Mouse (Mus musculus) CH12.LX (cell line): ENCODE results near the gene Hsd17b2. TPM values are rescaled to one million over a fixed set of nuclear protein-coding genes. Genes with fewer than 3 reads are reported as not detected.
A peak's percentile ranks its signal among the peaks of the same experiment; 100 is the strongest.

Experiments used
- DNase-seq: peaks from one replicate; pipeline ENCODE4 v3.0.0-alpha.2; 2013; ENCODE audit errors: extremely low read depth
- H3K27ac ChIP-seq: 2 replicates; pipeline ENCODE4 v1.5.1; 2012; ENCODE audit warnings: low read depth, mild to moderate bottlenecking, control low read depth, moderate library complexity; ENCODE audit not compliant: insufficient read depth
- H3K27me3 ChIP-seq: replicated peaks from 2 replicates; pipeline ENCODE3; 2012; ENCODE audit warnings: inconsistent platforms
- H3K36me3 ChIP-seq, 2 experiments: replicated peaks in 1 of 2; 2 replicates each; pipeline versions ENCODE3 to v1.6.1; 2012; ENCODE audit warnings: inconsistent platforms in 1 of 2, low read length in 1 of 2, mild to moderate bottlenecking in 1 of 2, mixed read lengths in 1 of 2, moderate library complexity in 1 of 2; ENCODE audit not compliant: control insufficient read depth in 1 of 2, insufficient read depth in 1 of 2
- H3K4me1 ChIP-seq, 2 experiments: 2 replicates each; pipeline ENCODE4 v1.6.1; 2012; ENCODE audit warnings: inconsistent platforms in 1 of 2, moderate library complexity in 1 of 2; ENCODE audit not compliant: insufficient read depth in 2 of 2, control insufficient read depth in 1 of 2
- H3K4me2 ChIP-seq: 2 replicates; pipeline ENCODE4 v1.6.1; 2012; ENCODE audit warnings: low read depth, mild to moderate bottlenecking, control low read depth; ENCODE audit not compliant: poor library complexity, insufficient read depth, severe bottlenecking
- H3K4me3 ChIP-seq, 3 experiments: fragments of 150-350 bp in 1 of 3; sonication (generic) in 1 of 3; replicated peaks in 1 of 3; 2 replicates each; pipeline versions ENCODE3 to v1.5.1; 2011 to 2012; ENCODE audit warnings: low read depth in 2 of 3, low read length in 2 of 3, mild to moderate bottlenecking in 2 of 3, moderate library complexity in 2 of 3, control low read depth in 1 of 3, improper control_type of control experiment in 1 of 3, inconsistent platforms in 1 of 3, mixed read lengths in 1 of 3; ENCODE audit not compliant: poor library complexity in 1 of 3
- H3K79me2 ChIP-seq: replicated peaks from 2 replicates; pipeline ENCODE4 v1.6.1; 2012; ENCODE audit warnings: mild to moderate bottlenecking, moderate library complexity; ENCODE audit not compliant: control insufficient read depth, poor library complexity, insufficient read depth, severe bottlenecking; ENCODE audit errors: extremely low read depth
- H3K9ac ChIP-seq: 2 replicates; pipeline ENCODE4 v1.6.1; 2012; ENCODE audit warnings: low read depth, mild to moderate bottlenecking, control low read depth, moderate library complexity; ENCODE audit not compliant: insufficient read depth
- H3K9me3 ChIP-seq: replicated peaks from 2 replicates; pipeline ENCODE3; 2012; ENCODE audit warnings: low read length, inconsistent platforms, mixed read lengths
- BHLHE40 ChIP-seq: IDR thresholded peaks from 2 replicates; pipeline ENCODE4 v1.6.1; 2011; ENCODE audit warnings: mild to moderate bottlenecking, low read depth, low read length, improper control_type of control experiment
- CTCF ChIP-seq, 2 experiments: IDR thresholded peaks in 1 of 2; conservative IDR thresholded peaks in 1 of 2; 2 replicates each; pipeline ENCODE4 v1.5.1; 2011 to 2012; ENCODE audit warnings: low read depth in 2 of 2, low read length in 2 of 2, improper control_type of control experiment in 1 of 2, inconsistent platforms in 1 of 2, mild to moderate bottlenecking in 1 of 2, moderate library complexity in 1 of 2
- ETS1 ChIP-seq: conservative IDR thresholded peaks from 2 replicates; pipeline ENCODE4 v1.6.1; 2012; ENCODE audit warnings: low read depth, mild to moderate bottlenecking, inconsistent platforms, low read length, improper control_type of control experiment, moderate library complexity
- GABPA ChIP-seq: IDR thresholded peaks from 2 replicates; pipeline ENCODE4 v1.6.1; 2012; ENCODE audit warnings: low read depth, low read length, improper control_type of control experiment, inconsistent platforms; ENCODE audit not compliant: insufficient replicate concordance
- IRF4 ChIP-seq: IDR thresholded peaks from 2 replicates; pipeline ENCODE4 v1.6.1; 2014; ENCODE audit warnings: low read depth, mild to moderate bottlenecking, inconsistent platforms, low read length, improper control_type of control experiment
- JUND ChIP-seq: conservative IDR thresholded peaks from 2 replicates; pipeline ENCODE4 v1.6.1; 2011; ENCODE audit warnings: low read depth, low read length, improper control_type of control experiment
- MAFK ChIP-seq: IDR thresholded peaks from 2 replicates; pipeline ENCODE4 v1.6.1; 2011; ENCODE audit warnings: low read length, improper control_type of control experiment; ENCODE audit not compliant: insufficient replicate concordance
- MEF2A ChIP-seq: IDR thresholded peaks from 2 replicates; pipeline ENCODE4 v1.6.1; 2014; ENCODE audit warnings: low read depth, mild to moderate bottlenecking, inconsistent platforms, low read length, improper control_type of control experiment, borderline replicate concordance
- MXI1 ChIP-seq: IDR thresholded peaks from 2 replicates; pipeline ENCODE4 v1.6.1; 2011; ENCODE audit warnings: mild to moderate bottlenecking, low read depth, low read length, improper control_type of control experiment
- NRF1 ChIP-seq: IDR thresholded peaks from 2 replicates; pipeline ENCODE4 v1.6.1; 2014; ENCODE audit warnings: low read depth, mild to moderate bottlenecking, inconsistent platforms, low read length, improper control_type of control experiment, moderate library complexity
- PAX5 ChIP-seq: IDR thresholded peaks from 2 replicates; pipeline ENCODE4 v1.6.1; 2012; ENCODE audit warnings: low read length, inconsistent platforms, mixed read lengths
- POLR2A ChIP-seq: IDR thresholded peaks from 2 replicates; pipeline ENCODE4 v1.6.1; 2011; ENCODE audit warnings: low read depth, mild to moderate bottlenecking, improper control_type of control experiment, low read length
- POLR2AphosphoS2 ChIP-seq: IDR thresholded peaks from 2 replicates; pipeline ENCODE4 v1.6.1; 2011; ENCODE audit warnings: low read depth, low read length, improper control_type of control experiment
- RAD21 ChIP-seq: IDR thresholded peaks from 2 replicates; pipeline ENCODE4 v1.6.1; 2011; ENCODE audit warnings: low read depth, mild to moderate bottlenecking, low read length, improper control_type of control experiment, moderate library complexity
- RCOR1 ChIP-seq: conservative IDR thresholded peaks from 2 replicates; pipeline ENCODE4 v1.6.1; 2012; ENCODE audit warnings: low read depth, mild to moderate bottlenecking, inconsistent platforms, low read length, improper control_type of control experiment
- SMC3 ChIP-seq: IDR thresholded peaks from 2 replicates; pipeline ENCODE4 v1.6.1; 2011; ENCODE audit warnings: low read depth, low read length, improper control_type of control experiment
- TBP ChIP-seq: conservative IDR thresholded peaks from 2 replicates; pipeline ENCODE4 v1.6.1; 2011; ENCODE audit warnings: low read depth, low read length, improper control_type of control experiment
- USF1 ChIP-seq: IDR thresholded peaks from 2 replicates; pipeline ENCODE4 v1.6.1; 2014; ENCODE audit warnings: low read depth, mild to moderate bottlenecking, inconsistent platforms, low read length, improper control_type of control experiment
- USF2 ChIP-seq: conservative IDR thresholded peaks from 2 replicates; pipeline ENCODE4 v1.6.1; 2011; ENCODE audit warnings: low read depth, low read length, improper control_type of control experiment
- ZC3H11A ChIP-seq: IDR thresholded peaks from 2 replicates; pipeline ENCODE4 v1.6.1; 2012; ENCODE audit warnings: low read depth, mild to moderate bottlenecking, inconsistent platforms, low read length, improper control_type of control experiment
- ZKSCAN1 ChIP-seq: IDR thresholded peaks from 2 replicates; pipeline ENCODE4 v1.6.1; 2012; ENCODE audit warnings: low read depth, inconsistent platforms, low read length, improper control_type of control experiment, borderline replicate concordance
- dilution Hi-C: fragments of 300-500 bp; cut with MboI; formaldehyde crosslinking; loops from 2 replicates; pipeline ENCODE4 v1.14.3; 2020; ENCODE audit warnings: low sequenced_read_pairs; ENCODE audit not compliant: extremely low pct_unique_long_range_greater_than_20kb, extremely low pct_ligation_motif_present
- in situ Hi-C: fragments of 300-500 bp; cut with MboI; formaldehyde crosslinking; loops from 3 replicates; pipeline ENCODE4 v1.14.3; 2019; ENCODE audit warnings: low sequenced_read_pairs, low pct_ligation_motif_present, low pct_unique_long_range_greater_than_20kb, mixed read lengths
- polyA plus RNA-seq: library from polyadenylated mRNA; unstranded; fragments of >175 nt; gene quantifications from 2 replicates; pipeline ENCODE4 v1.2.1, GENCODE M21; 2012; ENCODE audit warnings: low read depth; ENCODE audit not compliant: insufficient read length
- total RNA-seq, 2 experiments: library from RNA; depleted of rRNA; stranded (reverse); fragments of 300-350 nt in 1 of 2; fragments of >200 nt in 1 of 2; gene quantifications; 2 replicates each; pipeline ENCODE4 v1.2.3; 2012 to 2014

Hsd17b2 gene
- total and polyA plus RNA-seq, 3 experiments = not detected

- TF ChIP-seq POLR2AphosphoS2 = no peak
- TF ChIP-seq PAX5 = no peak
- TF ChIP-seq MXI1 = peak; percentile 95
- TF ChIP-seq NRF1 = no peak
- TF ChIP-seq, all 38 proteins: peak for 10
Observed at GRCm38 (mm10) chr8:117673430-117673830, 28.3 kb upstream of the Hsd17b2 start, which contains the start of gene Sdr42e1 (continued).

- dilution Hi-C loops = no loop called here
- Histone ChIP-seq H3K9ac (no peak overlapping the region), H3K27ac (no peak overlapping the region), H3K4me1 (peaks cover 6 to 11% of the 10 kb centered on the region in 2 experiments; a peak in 3 of 4 replicates), H3K27me3 (no peaks in the 10 kb centered on the region), H3K79me2 (no peaks in the 10 kb centered on the region), H3K9me3 (no peaks in the 10 kb centered on the region), H3K36me3 (no peaks in the 10 kb centered on the region), H3K4me2 (no peak overlapping the region), H3K4me3 (no peak overlapping the region)
- DNase-seq = no peak
- no peak for TF ChIP-seq SMC3
- no peak for TF ChIP-seq MEF2A
- in situ Hi-C loops = no loop called here
Observed at GRCm38 (mm10) chr8:117675171-117675570, 26.5 kb upstream of the Hsd17b2 start.

GRCm38 (mm10) chr8:117676460-117676859, 25.2 kb upstream of the Hsd17b2 start:
- Histone ChIP-seq H3K4me2 (no peak overlapping the region), H3K27ac (no peak overlapping the region)
- dilution Hi-C loops = no loop called here

More at GRCm38 (mm10) chr8:117676460-117676859, 25.2 kb upstream of the Hsd17b2 start:
- no peak for DNase-seq
- Histone ChIP-seq H3K4me3 (no peak overlapping the region), H3K9me3 (no peaks in the 10 kb centered on the region), H3K9ac (no peak overlapping the region), H3K27me3 (no peaks in the 10 kb centered on the region), H3K36me3 (no peaks in the 10 kb centered on the region), H3K4me1 (peaks cover 6 to 11% of the 10 kb centered on the region in 2 experiments; a peak in 3 of 4 replicates), H3K79me2 (no peaks in the 10 kb centered on the region)
- in situ Hi-C loops = no loop called here
- no peak for TF ChIP-seq PAX5
- no peak for TF ChIP-seq POLR2A
- TF ChIP-seq ZC3H11A = no peak
- no peak for TF ChIP-seq RCOR1
- TF ChIP-seq USF2 = no peak
- TF ChIP-seq IRF4 = no peak
- no peak for TF ChIP-seq BHLHE40
- no peak for TF ChIP-seq ETS1
- no peak for TF ChIP-seq ZKSCAN1
- no peak for TF ChIP-seq TBP
- TF ChIP-seq JUND = no peak
- TF ChIP-seq CTCF (conservative IDR thresholded peaks at IDR 0.05 in 1 of 2, IDR thresholded peaks at IDR 0.05 in 1 of 2; ENCODE audit: low read depth in 2 of 2, low read length in 2 of 2) = no peak
- TF ChIP-seq GABPA = no peak
- TF ChIP-seq RAD21 = no peak
- no peak for TF ChIP-seq POLR2AphosphoS2
- TF ChIP-seq USF1 = no peak
- TF ChIP-seq MAFK = no peak
